Mouse (Mus musculus) kidney, adult 18-20 months (tissue): ENCODE data around the gene Olfr853.

Experiments
- DNase-seq: peaks from one replicate; pipeline ENCODE4 v3.0.0; 2021

Gene Olfr853

DNA sequence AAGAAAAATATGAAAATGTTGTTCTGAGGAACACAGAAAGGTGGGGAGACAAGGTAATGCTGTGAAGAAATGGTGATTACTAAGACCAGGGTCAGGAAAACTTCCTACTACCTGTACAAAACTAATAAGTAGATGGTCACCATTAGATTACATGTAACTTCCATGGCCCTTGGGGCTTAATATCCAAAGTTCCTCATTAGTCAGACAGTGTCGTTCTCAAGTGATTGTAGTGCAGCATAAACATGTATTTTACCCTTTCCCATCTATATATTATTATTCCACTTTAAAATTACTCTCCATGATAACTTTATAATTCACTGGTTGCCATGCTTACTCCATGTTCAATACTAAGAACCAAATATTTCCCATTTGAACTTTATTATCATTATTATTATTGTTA lies at the start of gene Olfr853:
TSS of gene Olfr853 (minus strand) at position 101 of the 400 bp plus-strand sequence.
- DNase-seq = no peak

DNA sequence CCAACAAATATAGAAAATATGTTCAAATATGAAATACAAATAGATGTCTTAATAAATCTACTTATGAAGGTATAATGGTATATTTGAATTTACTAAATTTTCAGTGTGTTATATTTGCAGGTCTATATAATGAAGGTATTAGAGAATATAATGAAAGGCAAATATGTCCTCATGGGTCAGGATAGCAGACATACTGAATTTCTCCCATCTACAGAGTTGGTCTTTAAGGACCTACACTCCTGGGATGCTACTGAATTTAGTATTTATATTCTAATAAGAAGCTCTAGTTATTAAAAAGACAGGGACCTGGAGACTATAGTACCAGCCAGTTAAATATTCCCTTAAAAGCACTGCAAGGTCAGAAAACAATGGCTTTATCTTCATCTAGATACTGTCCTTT lies 41.4 kb upstream of the Olfr853 start, which contains the start of gene Olfr855:
TSS of gene Olfr855 (plus strand) at position 301 of the 400 bp plus-strand sequence.
- no peak for DNase-seq

- DNase-seq = no peak
Observed at GRCm38 (mm10) chr9:19567282-19567681, 26.4 kb upstream of the Olfr853 start, which contains the start of gene Olfr854. Gene Olfr854 (minus strand): TSS chr9:19567382.

GRCm38 (mm10) chr9:19492995-19493394 lies 47.9 kb downstream of the Olfr853 start, which contains the start of gene Olfr851:
Gene Olfr851 (plus strand): TSS chr9:19493295.
- DNase-seq = no peak
